Mouse (Mus musculus) pancreas, adult 10 weeks (tissue): Measurements from ENCODE around the gene Dpp7. TPM values are rescaled to one million over a fixed set of nuclear protein-coding genes. Genes with fewer than 3 reads are reported as not detected.

Source experiments
- polyA plus RNA-seq: library from polyadenylated mRNA; stranded (reverse); fragments of 350-450 nt; fragmentation: Illumina TruSeq; extraction: RNeasy Lipid Tissue Mini Kit (QIAGEN cat#74804); gene quantifications from one replicate; pipeline ENCODE4 v1.2.3, GENCODE M21; 2015; ENCODE audit warnings: low read depth, low replicate concordance; ENCODE audit not compliant: insufficient read depth

Gene Dpp7
- 24.6 TPM for polyA plus RNA-seq

DNA sequence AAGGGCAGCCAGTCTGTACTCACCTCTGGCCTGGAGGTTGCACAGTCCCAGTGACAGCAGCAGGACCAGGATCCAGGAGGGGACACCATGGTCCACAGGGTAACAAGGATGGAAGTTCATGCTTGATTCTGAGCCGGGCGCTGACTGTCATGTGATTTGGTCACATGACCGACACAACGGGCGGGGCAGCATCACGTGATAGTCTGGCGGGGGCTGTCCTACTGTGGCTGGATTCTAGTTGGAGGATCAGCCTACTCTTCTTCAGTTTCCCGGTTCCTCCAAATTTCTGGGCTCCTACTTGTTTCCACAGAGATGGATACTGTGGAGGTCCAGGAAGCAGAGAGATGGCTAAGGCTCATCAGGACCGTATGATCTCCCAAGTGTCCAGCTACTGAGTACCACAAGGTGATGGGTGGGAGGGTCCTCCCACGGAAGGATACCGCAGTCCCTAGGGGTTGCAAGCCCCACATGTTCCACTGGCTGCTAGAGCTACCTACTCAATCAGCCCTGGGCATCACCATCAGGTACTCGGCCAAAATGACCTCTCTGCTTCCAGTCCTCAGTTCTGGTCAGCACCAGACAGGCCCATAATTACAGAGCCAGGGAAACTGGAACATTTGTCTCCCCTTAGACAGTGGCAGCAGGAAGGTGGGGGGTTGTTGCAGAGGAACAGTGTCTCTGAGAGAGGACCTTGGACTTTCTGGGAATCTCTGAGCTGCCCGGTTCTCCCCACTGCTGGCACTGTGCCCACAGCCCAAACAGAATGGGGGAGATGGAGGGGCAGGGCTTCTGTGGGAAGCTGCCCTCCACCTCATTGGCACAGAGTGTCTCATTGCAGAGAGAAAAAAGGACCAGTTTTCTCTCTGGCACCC is at the start of gene Dpp7:
TSS of gene Dpp7 (minus strand) at position 152 of the 872 bp plus-strand sequence.

DNA sequence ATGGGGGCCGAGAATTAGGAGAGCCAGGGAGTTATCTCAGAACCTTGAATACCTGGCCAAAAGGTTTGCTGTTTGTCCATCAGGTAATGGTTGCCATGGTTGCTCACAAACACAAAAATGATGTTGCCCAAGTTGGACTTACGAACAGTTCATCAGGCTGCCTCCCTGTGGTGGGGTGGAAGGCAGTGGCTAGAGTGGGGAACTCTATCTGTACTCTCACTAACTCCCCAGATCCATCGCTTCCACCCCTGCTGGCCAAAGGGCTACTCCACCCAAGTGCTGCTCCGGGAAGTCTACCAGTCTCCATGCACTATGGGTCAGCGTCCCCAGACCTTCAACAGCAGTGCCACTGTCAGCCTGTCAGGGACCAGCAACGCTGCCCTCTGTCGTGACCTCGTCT is 42.9 kb upstream of the Dpp7 start, which contains the start of gene Npdc1:
TSS of gene Npdc1 (plus strand) at position 301 of the 400 bp plus-strand sequence.

DNA sequence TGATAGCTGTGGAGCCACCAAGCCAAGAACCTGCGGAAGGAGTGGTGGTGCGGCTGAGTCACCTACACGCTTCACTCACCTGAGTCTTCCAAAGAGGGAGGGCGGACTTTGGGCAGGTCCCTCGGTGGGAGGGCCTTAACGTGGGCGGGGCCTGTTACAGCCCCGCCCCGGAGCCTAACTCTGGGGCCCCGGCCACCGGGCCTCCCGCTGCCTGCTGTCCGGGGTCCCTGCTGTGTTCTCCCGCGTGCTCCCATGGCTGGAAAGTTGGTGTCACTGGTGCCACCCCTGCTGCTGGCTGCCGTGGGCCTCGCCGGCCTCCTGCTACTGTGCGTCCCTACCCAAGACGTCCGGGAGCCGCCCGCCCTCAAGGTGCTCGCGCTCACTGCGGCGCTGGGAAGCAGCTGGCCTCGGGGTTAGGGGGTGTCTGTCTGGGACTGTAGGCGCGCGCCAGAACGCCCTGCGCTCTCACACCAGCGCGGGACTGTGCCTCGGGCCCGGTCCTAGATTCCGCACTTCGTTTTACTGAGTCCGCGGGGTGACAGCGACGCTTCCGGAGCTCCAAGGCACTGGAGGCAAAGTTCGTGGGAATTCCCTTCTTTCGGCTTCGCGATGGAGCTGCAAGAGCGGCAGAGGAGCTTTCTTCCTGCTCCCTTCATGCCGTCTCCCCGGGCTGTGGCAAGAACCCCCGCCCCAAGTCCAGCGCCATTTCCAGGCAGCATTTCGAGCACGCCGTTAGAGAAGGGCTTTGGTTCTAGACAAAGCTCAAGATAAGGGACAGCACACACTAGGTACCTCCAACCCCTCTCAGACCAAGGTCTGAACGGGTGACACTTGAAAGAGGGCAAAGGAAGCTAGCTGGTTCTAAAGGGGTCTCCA is 39.8 kb upstream of the Dpp7 start, which contains the start of gene Entpd2:
TSS of gene Entpd2 (plus strand) at position 154 of the 876 bp plus-strand sequence.

DNA sequence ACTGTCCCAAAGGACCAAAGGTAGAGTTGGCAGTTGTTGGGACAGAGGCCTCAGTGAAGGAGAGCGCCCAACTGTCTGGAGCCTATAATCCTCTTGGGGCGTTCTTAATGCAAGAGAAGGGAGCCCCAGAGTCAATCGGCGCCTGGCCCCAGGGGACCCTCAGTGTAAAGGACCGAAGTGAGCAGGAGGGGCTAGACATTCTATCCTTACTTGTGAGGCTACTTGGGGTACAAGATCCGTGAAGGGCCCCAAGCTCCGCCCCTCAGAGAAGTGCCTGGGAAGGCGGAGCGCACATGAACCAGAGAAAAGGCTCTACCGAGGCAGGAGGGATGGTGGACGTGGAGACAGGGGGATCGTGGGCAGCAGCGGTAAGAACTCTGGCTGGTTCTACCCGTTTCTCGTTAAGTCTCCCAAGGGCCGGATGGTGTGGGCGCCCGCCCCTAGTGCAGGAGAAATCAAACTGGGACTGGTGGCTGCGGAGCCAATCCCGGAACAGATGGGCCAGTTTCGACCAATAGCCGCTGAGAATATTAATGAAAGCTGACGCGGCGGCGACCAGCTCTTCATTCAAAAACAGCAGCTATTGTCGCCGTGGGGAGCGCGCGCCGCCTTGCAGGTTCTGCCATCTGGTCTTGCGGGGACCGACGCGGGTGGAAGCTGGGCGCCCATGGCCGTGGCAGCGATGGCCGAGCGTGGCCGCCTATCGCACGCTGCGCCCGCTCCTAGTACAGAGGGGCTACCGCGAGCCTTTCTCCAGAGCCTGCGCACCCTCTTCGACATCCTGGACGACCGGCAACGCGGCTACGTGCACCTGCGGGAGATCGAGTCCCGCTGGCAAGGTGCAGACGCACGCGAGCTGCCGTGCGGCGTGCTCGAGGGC is 15.8 kb upstream of the Dpp7 start, which contains the start of gene Sapcd2:
TSS of gene Sapcd2 (plus strand) at position 558 of the 880 bp plus-strand sequence.

DNA sequence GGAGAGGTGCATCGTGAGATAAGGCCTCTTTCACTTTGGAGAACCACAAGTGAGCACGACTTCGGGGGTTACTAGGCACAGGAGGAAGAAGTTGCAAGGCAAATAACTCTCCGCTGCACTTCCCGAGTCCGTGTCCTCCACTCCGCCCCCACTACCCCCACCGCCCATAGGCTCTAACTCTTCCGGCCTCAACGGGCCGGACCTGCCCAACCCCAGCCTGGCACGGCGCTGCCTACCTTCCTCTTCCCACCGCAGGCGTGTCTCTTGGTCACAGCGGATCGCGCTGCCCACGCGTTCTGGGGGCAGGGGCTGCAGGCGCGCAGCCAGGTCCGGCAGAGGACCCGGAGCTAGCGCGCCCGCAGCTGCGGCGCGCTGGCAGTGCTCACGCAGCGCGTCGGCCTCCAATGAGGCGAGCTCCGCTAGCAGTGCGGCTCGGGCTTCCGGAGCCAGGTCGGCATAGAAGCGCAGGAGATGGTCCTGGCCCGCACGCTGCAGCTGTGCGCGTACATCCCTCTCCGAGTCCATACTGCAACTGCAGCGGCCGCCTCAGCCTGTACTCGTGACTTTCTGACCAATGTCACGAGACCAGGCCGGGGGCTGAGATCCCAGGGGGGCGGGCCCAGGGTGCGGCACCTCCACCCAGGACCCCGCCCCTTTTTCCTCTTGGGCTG is 9.1 kb upstream of the Dpp7 start, which contains the start of gene Uap1l1:
TSS of gene Uap1l1 (minus strand) at position 592 of the 671 bp plus-strand sequence.

DNA sequence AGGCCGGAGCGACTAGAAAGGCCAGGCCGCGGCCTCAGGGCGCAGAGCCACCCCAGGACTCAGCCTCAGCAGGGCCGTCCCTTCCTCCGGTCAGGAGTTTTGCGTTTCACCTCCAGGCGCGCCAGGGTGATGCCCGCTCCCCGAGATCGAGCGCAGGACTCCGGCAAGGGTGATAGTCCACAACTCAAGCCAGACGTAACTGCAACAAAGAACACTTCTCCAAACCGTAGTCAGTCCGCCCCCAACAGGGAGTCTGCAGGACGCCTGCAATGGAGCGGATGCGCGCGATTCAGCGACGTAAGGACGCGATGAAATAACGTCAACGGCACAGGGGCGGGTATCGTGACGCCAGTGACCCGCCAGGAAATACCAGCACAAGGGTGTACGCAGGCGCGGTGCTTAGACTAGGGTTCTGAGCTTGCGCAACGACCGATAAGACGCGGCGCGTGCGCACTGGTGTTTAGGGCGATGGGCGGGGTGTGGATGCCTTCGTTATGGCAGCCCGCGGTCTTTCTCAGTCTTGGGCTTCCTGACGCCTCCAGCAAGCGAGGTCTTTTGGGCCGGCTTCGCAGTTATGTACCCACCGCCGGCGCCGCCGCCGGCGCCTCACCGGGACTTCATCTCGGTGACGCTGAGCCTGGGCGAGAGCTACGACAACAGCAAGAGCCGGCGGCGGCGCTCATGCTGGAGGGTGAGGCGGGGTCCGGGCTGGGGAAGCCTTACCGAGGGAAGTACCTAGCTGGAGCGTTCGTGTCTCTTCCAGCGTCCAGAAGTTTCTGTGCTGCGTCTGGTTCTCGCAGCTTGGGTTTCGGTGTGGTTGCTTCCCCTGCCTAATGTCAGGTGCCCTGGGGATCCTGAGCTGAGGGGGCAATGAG is 23.6 kb downstream of the Dpp7 start, which contains the start of gene Man1b1:
TSS of gene Man1b1 (plus strand) at position 53 of the 875 bp plus-strand sequence.

DNA sequence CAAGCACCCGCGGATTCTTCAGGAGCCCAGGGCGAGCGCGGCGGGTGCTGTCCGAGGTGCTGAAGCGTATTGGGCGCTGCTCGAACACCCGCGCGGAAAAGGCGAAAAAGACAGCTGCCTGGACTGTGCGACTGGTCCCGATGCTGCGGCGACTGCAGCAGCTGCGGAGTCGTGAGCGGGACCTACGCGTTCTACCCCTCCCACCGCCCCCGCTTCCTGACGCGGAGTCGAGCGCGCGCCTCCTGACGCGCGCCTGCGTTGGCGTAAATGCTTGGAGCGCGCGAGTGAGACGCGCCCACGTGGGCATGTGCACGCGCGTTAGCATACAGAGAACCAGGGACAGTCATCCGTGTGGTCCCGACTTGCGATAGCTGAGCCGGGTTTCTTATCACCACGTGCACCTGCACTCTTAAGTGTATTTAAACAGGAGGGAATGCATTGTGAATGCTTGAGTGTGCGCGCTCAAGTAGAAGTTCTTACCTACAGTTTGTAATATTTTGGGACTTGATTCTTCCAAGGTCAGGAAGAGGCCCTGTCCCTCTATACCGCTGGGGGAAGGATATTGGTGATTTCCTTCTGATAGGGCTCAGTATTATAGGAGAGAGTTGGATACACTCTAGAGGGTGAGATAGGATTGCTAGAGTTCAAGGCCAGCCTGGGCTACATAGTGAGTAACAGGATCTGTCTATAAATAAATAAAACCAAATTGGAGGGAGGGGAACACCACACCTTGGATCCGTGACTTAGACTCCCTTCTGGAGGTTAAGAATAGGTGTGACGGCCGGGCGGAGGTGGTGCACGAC is 37.0 kb downstream of the Dpp7 start, which contains the start of gene Grin1:
TSS of gene Grin1 (minus strand) at position 217 of the 803 bp plus-strand sequence.

Other genes starting within 250 kb of the Dpp7 start
- 5.7 TPM for gene Nrarp, start 175.6 kb downstream of the Dpp7 start, polyA plus RNA-seq
- 4.7 TPM for gene Tor4a, start 159.5 kb downstream of the Dpp7 start, polyA plus RNA-seq
- 17.7 TPM for gene Nelfb, start 144.9 kb downstream of the Dpp7 start, polyA plus RNA-seq
- gene Stpg3, start 141.7 kb downstream of the Dpp7 start, polyA plus RNA-seq: not detected
- not detected for gene Fam166a, start 137.6 kb downstream of the Dpp7 start, polyA plus RNA-seq
- gene Tubb4b, start 131.7 kb downstream of the Dpp7 start, polyA plus RNA-seq: 52.2 TPM
- not detected for gene Slc34a3, start 122.0 kb downstream of the Dpp7 start, polyA plus RNA-seq
- gene Rnf224, start 119.6 kb downstream of the Dpp7 start, polyA plus RNA-seq: not detected
- 2.2 TPM for gene Rnf208, start 114.1 kb downstream of the Dpp7 start, polyA plus RNA-seq
- not detected for gene Cysrt1, start 113.9 kb downstream of the Dpp7 start, polyA plus RNA-seq
- gene AL732309.1, start 109.5 kb downstream of the Dpp7 start, polyA plus RNA-seq: 8.3 TPM
- gene Tmem203, start 100.9 kb downstream of the Dpp7 start, polyA plus RNA-seq: 6.4 TPM
- gene Tprn, start 93.7 kb downstream of the Dpp7 start, polyA plus RNA-seq: 1.3 TPM
- 14.8 TPM for gene Ssna1, start 83.9 kb downstream of the Dpp7 start, polyA plus RNA-seq
- 14.2 TPM for gene Anapc2, start 83.9 kb downstream of the Dpp7 start, polyA plus RNA-seq
- not detected for gene Tmem210, start 68.2 kb downstream of the Dpp7 start, polyA plus RNA-seq
- gene Lrrc26, start 66.4 kb downstream of the Dpp7 start, polyA plus RNA-seq: not detected
- 1.8 TPM for gene Grin1, start 37.2 kb downstream of the Dpp7 start, polyA plus RNA-seq
- 12.2 TPM for gene Man1b1, start 24.0 kb downstream of the Dpp7 start, polyA plus RNA-seq
- gene Uap1l1, start 9.3 kb upstream of the Dpp7 start, polyA plus RNA-seq: 18.7 TPM
- not detected for gene Sapcd2, start 16.0 kb upstream of the Dpp7 start, polyA plus RNA-seq
- gene Entpd2, start 39.5 kb upstream of the Dpp7 start, polyA plus RNA-seq: 16.2 TPM
- 96.2 TPM for gene Npdc1, start 43.0 kb upstream of the Dpp7 start, polyA plus RNA-seq
- not detected for gene Fut7, start 66.9 kb upstream of the Dpp7 start, polyA plus RNA-seq
- gene Abca2, start 72.3 kb upstream of the Dpp7 start, polyA plus RNA-seq: 12.8 TPM
- gene Clic3, start 100.5 kb upstream of the Dpp7 start, polyA plus RNA-seq: not detected
- gene Paxx, start 104.7 kb upstream of the Dpp7 start, polyA plus RNA-seq: 43.3 TPM
- gene Ptgds, start 113.7 kb upstream of the Dpp7 start, polyA plus RNA-seq: 2.9 TPM
- gene Lcn12, start 137.6 kb upstream of the Dpp7 start, polyA plus RNA-seq: not detected
- 26.2 TPM for gene Fbxw5, start 144.4 kb upstream of the Dpp7 start, polyA plus RNA-seq
- gene C8g, start 145.4 kb upstream of the Dpp7 start, polyA plus RNA-seq: 1.0 TPM
- gene Traf2, start 190.6 kb upstream of the Dpp7 start, polyA plus RNA-seq: 5.1 TPM
- 66.9 TPM for gene Edf1, start 201.5 kb upstream of the Dpp7 start, polyA plus RNA-seq
- gene Mamdc4, start 218.5 kb upstream of the Dpp7 start, polyA plus RNA-seq: 2.6 TPM
- 9.9 TPM for gene Phpt1, start 218.9 kb upstream of the Dpp7 start, polyA plus RNA-seq
- 0.63 TPM for gene Ajm1, start 225.4 kb upstream of the Dpp7 start, polyA plus RNA-seq